Mouse (Mus musculus) lung, postnatal 14 days (tissue): ENCODE results near the gene Itpr2.

Experiments used
- DNase-seq: peaks from one replicate; pipeline ENCODE4 v3.0.0; 2021

The Itpr2 gene

DNA sequence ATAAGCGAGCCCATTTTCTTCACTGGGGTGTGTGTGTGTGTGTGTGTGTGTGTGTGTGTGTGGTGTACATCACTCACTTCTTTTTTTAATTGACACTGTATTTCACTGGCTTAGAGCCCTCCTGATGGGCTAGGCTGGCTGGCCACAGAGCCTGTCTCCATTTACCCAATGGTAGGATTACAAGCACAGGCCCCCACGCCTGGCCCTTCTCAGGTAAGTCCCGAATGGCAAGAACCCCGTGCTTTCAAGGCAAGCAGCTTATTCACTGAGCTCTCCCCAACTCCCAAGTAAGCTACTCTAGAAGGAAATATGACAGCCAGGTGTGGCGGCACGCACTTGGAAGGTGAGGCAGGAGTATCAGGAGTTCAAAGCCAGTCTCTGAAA is 91.6 kb downstream of the Itpr2 start:
- no peak for DNase-seq

DNA sequence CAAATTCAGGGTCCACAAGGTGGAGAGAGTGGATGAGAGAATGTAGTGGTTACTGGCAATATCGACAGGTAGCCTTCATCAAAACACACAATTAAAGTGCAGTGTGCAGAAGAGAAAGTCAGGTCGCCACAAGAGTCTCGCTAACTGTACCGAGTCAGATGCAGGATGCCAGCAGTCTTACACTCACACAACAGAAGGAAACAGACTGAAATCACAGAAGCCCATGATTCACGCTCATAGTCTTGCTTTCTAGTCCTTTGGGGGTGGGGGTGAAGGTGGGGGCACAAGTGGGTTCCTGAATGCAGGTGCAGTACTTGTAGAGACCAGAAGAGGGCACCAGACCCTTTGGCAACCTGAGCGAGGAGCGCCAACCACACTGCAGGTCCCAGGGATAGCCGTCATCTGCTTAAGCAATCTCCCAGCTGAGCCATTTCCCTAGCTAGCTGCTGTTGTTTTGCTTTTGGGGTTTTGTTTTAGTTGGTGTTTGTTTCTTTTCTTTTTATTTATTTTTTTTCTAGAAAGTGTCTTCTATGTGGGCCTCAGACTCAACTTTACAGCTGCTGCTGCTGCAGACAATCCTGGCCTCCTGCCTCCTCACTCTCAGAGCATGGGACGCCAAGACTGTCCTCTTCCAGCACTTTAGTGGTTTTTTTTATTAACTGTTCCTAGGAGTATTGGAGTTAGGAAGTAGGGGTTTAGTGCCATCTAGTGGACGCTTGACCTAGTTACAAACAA is 92.2 kb downstream of the Itpr2 start:
- peak; percentile 85 for DNase-seq

- peak; percentile 63 for DNase-seq
Measured at GRCm38 (mm10) chr6:146405380-146405779, 96.6 kb downstream of the Itpr2 start.

- no peak for DNase-seq
Measured at GRCm38 (mm10) chr6:146404876-146405275, 97.1 kb downstream of the Itpr2 start.

- no peak for DNase-seq
Measured at GRCm38 (mm10) chr6:146404156-146404555, 97.9 kb downstream of the Itpr2 start.

DNA sequence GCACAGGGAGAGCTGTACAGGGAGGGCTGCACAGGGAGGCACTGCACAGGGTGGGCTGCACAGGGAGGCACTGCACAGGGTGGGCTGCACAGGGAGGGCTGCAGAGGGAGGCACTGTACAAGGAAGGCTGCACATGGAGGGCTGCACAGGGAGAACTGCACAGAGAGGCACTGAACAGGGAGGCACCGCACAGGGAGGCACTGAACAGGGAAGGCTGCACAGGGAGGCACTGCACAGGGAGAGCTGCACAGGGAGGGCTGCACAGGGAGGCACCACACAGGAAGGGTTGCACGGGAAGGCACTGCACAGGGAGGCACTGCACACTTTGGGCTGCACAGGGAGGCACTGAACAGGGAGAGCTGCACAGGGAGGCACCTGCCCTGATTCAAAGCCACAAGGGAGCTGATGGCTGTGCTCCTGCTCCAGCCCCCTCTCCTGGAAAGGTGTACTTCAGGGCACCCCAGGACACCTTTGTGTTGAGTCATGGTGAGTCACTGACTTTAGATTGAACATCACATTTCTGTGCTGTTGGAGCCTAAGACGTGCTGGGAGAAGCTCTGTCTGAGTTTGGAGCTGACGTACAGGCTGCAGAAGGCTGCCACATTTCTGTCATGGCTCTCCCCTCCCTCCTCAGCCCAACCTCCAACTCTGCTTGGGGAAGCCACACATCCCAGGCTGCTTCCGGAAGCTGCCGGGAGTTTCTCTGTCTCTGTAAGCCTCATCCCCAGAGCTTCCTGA is 98.9 kb downstream of the Itpr2 start:
- no peak for DNase-seq

GRCm38 (mm10) chr6:146397803-146398202 is 104.2 kb downstream of the Itpr2 start:
- DNase-seq: no peak

GRCm38 (mm10) chr6:146396253-146396652 is 105.8 kb downstream of the Itpr2 start:
- no peak for DNase-seq

GRCm38 (mm10) chr6:146395616-146396015 is 106.4 kb downstream of the Itpr2 start:
- no peak for DNase-seq

- no peak for DNase-seq
Measured at GRCm38 (mm10) chr6:146392188-146392587, 109.8 kb downstream of the Itpr2 start.

- no peak for DNase-seq
Measured at GRCm38 (mm10) chr6:146390159-146390558, 111.9 kb downstream of the Itpr2 start.

DNA sequence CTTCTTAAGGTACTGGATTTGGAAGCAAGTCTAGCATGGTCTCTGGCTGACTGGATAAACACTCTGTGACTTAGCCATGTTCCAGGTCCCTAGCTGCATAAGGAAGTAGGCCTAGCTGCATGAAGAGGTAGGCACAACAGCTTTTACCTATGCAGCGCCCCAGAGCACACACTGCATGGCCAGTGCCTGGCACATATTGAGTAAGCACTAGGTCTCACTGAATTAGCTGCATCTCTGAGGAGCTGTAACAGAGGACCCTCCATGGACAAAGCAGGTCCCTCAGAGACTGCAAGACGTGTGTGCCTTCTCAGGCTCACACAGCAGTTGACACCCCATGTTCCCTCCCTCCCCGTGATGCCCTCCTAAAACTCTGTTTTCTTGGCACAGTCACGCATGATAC is 114.0 kb downstream of the Itpr2 start:
- DNase-seq: no peak

DNA sequence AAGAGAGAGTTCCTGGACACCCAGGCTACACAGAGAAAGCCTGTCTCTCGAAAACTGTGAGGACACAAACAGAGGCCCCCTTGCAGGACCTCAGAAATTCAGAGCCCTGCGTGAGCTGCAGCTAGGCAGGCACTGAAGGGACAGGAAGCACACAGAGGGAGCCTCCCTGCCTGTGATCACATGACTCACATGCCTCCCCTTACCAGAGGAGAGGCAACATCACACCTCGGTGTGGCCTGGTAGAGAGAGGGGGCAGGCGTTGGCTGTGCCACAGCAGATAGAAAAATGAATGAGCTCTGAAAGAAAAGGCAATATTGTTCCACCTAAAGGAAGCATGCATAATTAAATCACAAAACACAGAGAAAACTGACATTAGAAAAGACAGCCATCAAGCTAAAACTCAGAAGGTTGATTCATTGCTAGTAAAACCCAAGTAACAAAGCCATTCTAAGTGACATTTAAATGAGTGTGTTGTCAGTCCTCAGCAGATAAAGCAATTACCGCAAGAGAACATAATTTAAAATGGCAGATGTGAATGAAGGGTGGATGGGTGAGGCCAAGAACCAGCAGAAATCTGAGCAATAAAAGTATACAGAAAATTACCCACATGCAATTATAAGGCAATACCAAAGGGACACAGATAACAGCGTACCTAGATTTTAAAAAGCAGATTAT is 114.8 kb downstream of the Itpr2 start:
- DNase-seq: no peak

- no peak for DNase-seq
Measured at GRCm38 (mm10) chr6:146379263-146379662, 122.8 kb downstream of the Itpr2 start.

DNA sequence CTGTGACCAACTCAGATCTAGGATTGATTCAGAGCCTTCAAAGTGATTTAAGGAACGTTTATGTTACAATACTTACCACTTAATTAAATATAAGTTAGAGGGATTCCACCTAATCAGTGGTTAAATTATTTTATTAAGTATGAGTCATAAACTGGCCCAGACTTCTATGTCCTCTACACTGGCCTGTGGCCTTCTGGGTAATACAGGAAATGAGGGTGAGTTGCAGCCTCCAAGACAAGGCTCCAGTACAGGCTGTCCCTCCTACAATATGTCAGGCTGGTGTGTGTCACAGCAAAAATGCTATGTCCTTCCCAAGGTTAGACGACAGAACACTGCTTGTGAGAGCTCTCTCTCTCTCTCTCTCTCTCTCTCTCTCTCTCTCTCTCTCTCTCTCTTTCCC is 130.5 kb downstream of the Itpr2 start:
- DNase-seq: no peak

- DNase-seq: no peak
Measured at GRCm38 (mm10) chr6:146366180-146366579, 135.8 kb downstream of the Itpr2 start.

- DNase-seq: peak; percentile 15
Measured at GRCm38 (mm10) chr6:146357911-146358310, 144.1 kb downstream of the Itpr2 start.

GRCm38 (mm10) chr6:146352258-146352805 is 149.7 kb downstream of the Itpr2 start:
- DNase-seq: no peak

- DNase-seq: no peak
Measured at GRCm38 (mm10) chr6:146351816-146352215, 150.2 kb downstream of the Itpr2 start.

- no peak for DNase-seq
Measured at GRCm38 (mm10) chr6:146347568-146347967, 154.5 kb downstream of the Itpr2 start.

DNA sequence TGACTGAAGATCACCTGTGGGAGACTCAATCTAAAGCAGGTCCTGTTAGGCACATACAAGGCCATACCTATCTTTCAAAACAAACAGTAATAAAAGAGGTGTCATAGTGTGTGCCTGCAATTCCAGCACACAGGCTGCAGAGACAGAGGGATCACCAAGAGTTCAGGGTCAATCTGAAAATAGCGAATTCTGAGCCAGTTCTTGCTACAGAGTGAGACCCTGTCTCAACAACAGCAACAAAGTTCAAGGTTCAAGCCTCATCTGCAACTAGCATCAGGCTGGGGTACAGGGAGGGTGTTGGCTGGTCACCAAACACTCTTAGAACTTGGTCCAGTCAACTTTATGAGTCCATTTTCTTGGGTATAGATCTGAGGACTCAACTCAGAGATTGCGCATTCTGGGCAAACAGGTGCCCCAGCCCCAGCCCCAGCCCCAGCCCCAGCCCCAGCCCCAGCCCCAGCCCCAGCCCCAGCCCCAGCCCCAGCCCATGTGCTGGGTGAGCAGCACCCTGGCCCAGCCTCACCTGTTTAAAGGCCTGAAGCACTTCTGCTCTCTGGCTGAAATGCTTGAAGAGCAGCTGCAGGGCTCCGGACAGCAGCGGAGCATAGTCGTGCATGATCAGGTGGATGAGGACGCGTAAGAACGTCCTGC is 155.4 kb downstream of the Itpr2 start:
- no peak for DNase-seq

DNA sequence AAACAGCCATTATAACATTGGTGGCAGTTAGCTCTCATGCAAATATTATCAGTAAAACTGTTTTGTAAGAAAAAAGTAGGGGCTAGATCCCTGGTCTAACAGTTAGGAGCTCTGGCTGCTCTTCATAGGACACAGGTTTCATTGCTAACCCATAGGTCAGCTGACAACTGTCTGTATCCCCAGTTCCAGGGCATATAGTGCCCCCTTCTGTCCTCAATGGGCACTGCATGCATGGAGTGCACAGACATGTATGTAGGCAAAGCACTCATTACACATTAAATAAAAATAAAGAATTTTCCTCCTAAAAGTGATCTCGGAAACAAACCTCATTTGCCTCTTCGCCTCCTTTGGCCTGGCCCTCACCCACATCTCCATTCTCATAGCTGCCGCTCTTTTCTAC is 157.3 kb downstream of the Itpr2 start:
- DNase-seq: peak; percentile 32
